Mouse (Mus musculus) myocyte (in vitro differentiated cells): ENCODE data around the gene Mapkapk2.

ENCODE experiments used
- CEBPB ChIP-seq: IDR thresholded peaks from 2 replicates; pipeline ENCODE4 v1.6.1; 2011; ENCODE audit warnings: mild to moderate bottlenecking, moderate library complexity; ENCODE audit not compliant: poor library complexity, insufficient read depth, severe bottlenecking
- E2F4 ChIP-seq: IDR thresholded peaks from one replicate; pipeline ENCODE4 v1.6.1; 2011; ENCODE audit warnings: mild to moderate bottlenecking, control low read depth, moderate library complexity; ENCODE audit not compliant: insufficient read depth
- MAX ChIP-seq: IDR thresholded peaks from one replicate; pipeline ENCODE4 v1.6.1; 2011; ENCODE audit warnings: low read depth, mild to moderate bottlenecking, control low read depth
- MYOD1 ChIP-seq, 3 experiments: IDR thresholded peaks; one replicate each; pipeline ENCODE4 v1.6.1; 2011; ENCODE audit warnings: control low read depth in 2 of 3, low read depth in 2 of 3, mild to moderate bottlenecking in 2 of 3, moderate library complexity in 1 of 3; ENCODE audit not compliant: insufficient read length in 2 of 3, control insufficient read depth in 1 of 3
- POLR2A ChIP-seq: IDR thresholded peaks from one replicate; pipeline ENCODE4 v1.6.1; 2011; ENCODE audit warnings: low read depth, mild to moderate bottlenecking, control low read depth, moderate library complexity; ENCODE audit not compliant: insufficient read length
- POLR2AphosphoS2 ChIP-seq: IDR thresholded peaks from one replicate; pipeline ENCODE4 v1.6.1; 2011; ENCODE audit warnings: low read depth, control low read depth; ENCODE audit not compliant: insufficient read length
- REST ChIP-seq: IDR thresholded peaks from one replicate; pipeline ENCODE4 v1.6.1; 2011; ENCODE audit warnings: mild to moderate bottlenecking, control low read depth, moderate library complexity; ENCODE audit not compliant: insufficient read depth, insufficient read length
- TCF12 ChIP-seq: IDR thresholded peaks from one replicate; pipeline ENCODE4 v1.6.1; 2011; ENCODE audit warnings: mild to moderate bottlenecking, control low read depth; ENCODE audit not compliant: poor library complexity, insufficient read depth, severe bottlenecking
- USF1 ChIP-seq: IDR thresholded peaks from one replicate; pipeline ENCODE4 v1.6.1; 2011; ENCODE audit warnings: low read depth, mild to moderate bottlenecking, control low read depth, moderate library complexity

GRCm38 (mm10) chr1:131090261-131090660 is 7.4 kb downstream of the Mapkapk2 start:
- TF ChIP-seq POLR2AphosphoS2 (no peak), POLR2A (no peak), E2F4 (no peak), TCF12 (no peak), CEBPB (no peak), REST (no peak), MAX (no peak), USF1 (no peak), MYOD1 (IDR thresholded peaks at IDR 0.05; ENCODE audit: control insufficient read depth in 1 of 3, insufficient read length in 2 of 3, low read depth in 2 of 3) (no peak)
